Mouse (Mus musculus) testis, adult 2 months (tissue): ENCODE data around the gene Aars2.

Source experiments
- CTCF ChIP-seq: fragments of 200-500 bp; IDR thresholded peaks from 2 replicates; pipeline ENCODE4 v1.5.1; 2012; ENCODE audit warnings: low read depth, mild to moderate bottlenecking, inconsistent platforms, low read length, moderate library complexity; ENCODE audit not compliant: control insufficient read depth, insufficient read depth, insufficient replicate concordance
- POLR2A ChIP-seq: fragments of 200-500 bp; IDR thresholded peaks from 2 replicates; pipeline ENCODE4 v1.6.1; 2012; ENCODE audit warnings: low read depth, mild to moderate bottlenecking, inconsistent platforms, low read length, moderate library complexity; ENCODE audit not compliant: control insufficient read depth

DNA sequence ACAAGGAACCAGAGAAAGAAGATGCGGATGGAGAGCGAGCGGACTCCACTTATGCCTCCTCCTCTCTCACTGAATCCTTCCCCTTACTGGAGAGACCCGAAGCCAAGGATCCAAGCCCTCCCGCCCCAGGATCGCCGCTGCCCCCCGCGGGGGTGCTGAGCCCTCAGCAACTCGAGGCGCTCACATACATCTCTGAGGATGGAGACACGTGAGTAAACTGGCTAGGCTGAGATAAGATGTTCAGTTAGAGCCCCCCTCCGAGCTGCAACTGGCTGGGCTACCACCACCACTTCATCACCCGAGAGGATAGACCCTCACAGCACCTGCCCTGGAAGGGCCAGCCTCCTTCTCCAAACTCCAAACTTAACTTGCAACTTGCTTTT, 49.5 kb downstream of the Aars2 start:
- TF ChIP-seq CTCF (no peak), POLR2A (no peak)
